Mouse (Mus musculus) heart, adult 18-20 months (tissue): ENCODE data around the gene Timm44. TPM values are rescaled to one million over a fixed set of nuclear protein-coding genes. Genes with fewer than 3 reads are reported as not detected.

ENCODE experiments used
- total RNA-seq, 2 experiments: library from RNA; stranded (reverse); gene quantifications; 2 replicates each; pipeline ENCODE4 v1.2.3; 2021

Timm44 gene
- total RNA-seq, 2 experiments from 2014 or later, result 102 to 106 TPM

Other genes starting within 250 kb of the Timm44 start
- gene Cd209f, start 170.1 kb downstream of the Timm44 start, total RNA-seq, result 1 to 10 TPM in 1 of 2 experiments, under 1 TPM in 1; 0.95 to 1.4 TPM
- under 1 TPM; 0.37 to 0.64 TPM for gene Cd209g, start 141.8 kb downstream of the Timm44 start, total RNA-seq
- 10 to 100 TPM; 24.1 to 26.3 TPM for gene Evi5l, start 109.3 kb downstream of the Timm44 start, total RNA-seq
- under 1 TPM; 0.07 to 0.10 TPM for gene Prr36, start 58.5 kb downstream of the Timm44 start, total RNA-seq
- 1 to 10 TPM in 1 of 2 experiments, under 1 TPM in 1; 0.21 to 1.3 TPM for gene Lrrc8e, start 49.1 kb downstream of the Timm44 start, total RNA-seq
- gene Map2k7, start 37.2 kb downstream of the Timm44 start, total RNA-seq, result 10 to 100 TPM; 65.1 to 66.5 TPM
- gene Gm49320, start 37.0 kb downstream of the Timm44 start, total RNA-seq, result under 1 TPM in 1 of 2 experiments, not detected in 1; 0.31 TPM
- gene Tgfbr3l, start 27.7 kb downstream of the Timm44 start, total RNA-seq, result 1 to 10 TPM; 1.7 TPM
- 10 to 100 TPM; 16.5 to 21.0 TPM for gene Snapc2, start 22.8 kb downstream of the Timm44 start, total RNA-seq
- under 1 TPM; 0.37 to 0.69 TPM for gene Ctxn1, start 16.6 kb downstream of the Timm44 start, total RNA-seq
- gene Ccl25, start 49.3 kb upstream of the Timm44 start, total RNA-seq, result 1 to 10 TPM; 2.7 to 3.1 TPM
- 10 to 100 TPM; 56.9 to 57.7 TPM for gene Elavl1, start 49.5 kb upstream of the Timm44 start, total RNA-seq
- gene Cers4, start 217.1 kb upstream of the Timm44 start, total RNA-seq, result 10 to 100 TPM; 25.1 to 30.9 TPM